Mouse (Mus musculus) liver, adult 2 months (tissue): ENCODE measurements around the gene Gbp8.

Experiments
- CTCF ChIP-seq: fragments of 200-500 bp; IDR thresholded peaks from 2 replicates; pipeline ENCODE4 v1.5.1; 2011; ENCODE audit warnings: low read depth, low read length, control low read depth
- POLR2A ChIP-seq: fragments of 200-500 bp; IDR thresholded peaks from 2 replicates; pipeline ENCODE4 v1.6.1; 2011; ENCODE audit warnings: low read length, control low read depth; ENCODE audit not compliant: insufficient read depth; ENCODE audit errors: extremely low read depth

DNA sequence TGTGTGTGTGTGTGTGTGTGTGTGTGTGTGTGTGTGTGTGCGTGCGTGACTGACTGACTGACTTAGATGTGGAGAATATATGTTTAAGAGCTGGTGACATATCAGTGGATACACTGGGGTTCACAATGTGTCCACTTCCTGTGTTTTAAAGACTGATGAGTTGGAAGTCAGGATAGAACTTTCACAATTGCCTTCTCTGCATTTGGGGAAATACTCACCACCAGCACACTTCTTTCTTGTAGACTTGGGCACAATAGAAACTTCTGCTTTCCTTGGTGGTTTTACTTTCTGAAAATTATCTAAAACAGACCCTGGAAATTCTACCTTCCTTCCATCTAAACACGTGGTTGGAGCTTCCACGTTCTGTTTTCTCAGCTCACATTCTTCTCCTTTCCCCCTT lies 127.8 kb downstream of the Gbp8 start:
- TF ChIP-seq POLR2A (no peak), CTCF (no peak)
